Mouse (Mus musculus): ENCODE results near the gene Hesx1. TPM values are rescaled to one million over a fixed set of nuclear protein-coding genes. Genes with fewer than 3 reads are reported as not detected.

Hesx1 gene
- polyA plus RNA-seq, 1 experiment: not detected

GRCm38 (mm10) chr14:27037513-27037912 lies 43.3 kb downstream of the Hesx1 start:
- H3K27ac ChIP-seq (ENCODE audit: insufficient read depth, low read length): no peak overlapping the region

GRCm38 (mm10) chr14:27038783-27039182 lies 44.6 kb downstream of the Hesx1 start, which contains the start of gene Il17rd:
Il17rd (plus strand) TSS chr14:27038941.
- peak within 1 kb of the TSS; percentile 97 for H3K4me3 ChIP-seq (ENCODE audit: insufficient read depth, low read length)
- H3K4me1 ChIP-seq (ENCODE audit: control insufficient read depth, insufficient read depth, low read length): peaks cover 2% of the 10 kb centered on the region
- TF ChIP-seq CTCF (IDR thresholded peaks at IDR 0.05; ENCODE audit: borderline replicate concordance, insufficient read depth, low read length): no peak
- TF ChIP-seq POLR2A (IDR thresholded peaks at IDR 0.05; ENCODE audit: low read depth, low read length): peak; percentile 94
- 0 out of 2 replicates have a peak within 1 kb of the TSS, but pooled peaks have one; percentile 35 for H3K27ac ChIP-seq (ENCODE audit: insufficient read depth, low read length)

More at GRCm38 (mm10) chr14:27037513-27037912, 43.3 kb downstream of the Hesx1 start:
- Histone ChIP-seq H3K4me3 (ENCODE audit: insufficient read depth, low read length) (no peak overlapping the region), H3K4me1 (ENCODE audit: control insufficient read depth, insufficient read depth, low read length) (no peaks in the 10 kb centered on the region; the same call in 1 of the 2 replicates)
- TF ChIP-seq CTCF (IDR thresholded peaks at IDR 0.05; ENCODE audit: borderline replicate concordance, insufficient read depth, low read length) (no peak), POLR2A (IDR thresholded peaks at IDR 0.05; ENCODE audit: low read depth, low read length) (no peak)

GRCm38 (mm10) chr14:27039281-27040248 lies 45.3 kb downstream of the Hesx1 start:
- Histone ChIP-seq H3K4me1 (ENCODE audit: control insufficient read depth, insufficient read depth, low read length) (peaks cover 8% of the 10 kb centered on the region), H3K4me3 (ENCODE audit: insufficient read depth, low read length) (peak overlapping the region; percentile 97), H3K27ac (ENCODE audit: insufficient read depth, low read length) (0 out of 2 replicates have a peak overlapping the region, but pooled peaks have one; percentile 35)
- TF ChIP-seq POLR2A (IDR thresholded peaks at IDR 0.05; ENCODE audit: low read depth, low read length): peak; percentile 55
- TF ChIP-seq CTCF (IDR thresholded peaks at IDR 0.05; ENCODE audit: borderline replicate concordance, insufficient read depth, low read length): no peak

DNA sequence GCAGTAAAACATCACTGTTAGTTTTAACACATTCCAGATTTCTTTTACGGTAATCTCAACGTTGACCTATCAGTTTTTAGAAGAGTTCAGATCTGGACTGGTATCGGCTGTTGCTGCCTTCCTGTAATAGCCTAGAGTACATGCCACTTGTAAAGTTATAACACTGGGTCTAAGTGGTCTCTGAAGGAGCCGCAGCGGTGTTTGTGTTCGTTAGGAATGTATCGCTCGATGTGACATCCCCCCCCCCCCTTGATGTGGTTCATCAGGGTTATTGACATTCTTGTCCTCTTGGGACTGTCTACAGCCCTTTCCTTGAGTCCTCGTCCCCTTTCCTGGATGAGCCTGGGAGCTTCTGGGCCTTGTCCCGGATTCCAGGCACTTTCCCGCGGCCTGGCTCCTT lies 46.2 kb downstream of the Hesx1 start:
- Histone ChIP-seq H3K4me1 (ENCODE audit: control insufficient read depth, insufficient read depth, low read length) (peaks cover 13% of the 10 kb centered on the region), H3K27ac (ENCODE audit: insufficient read depth, low read length) (peak overlapping the region; percentile 20; the same call in 1 of the 2 replicates), H3K4me3 (ENCODE audit: insufficient read depth, low read length) (peak overlapping the region; percentile 97)
- TF ChIP-seq POLR2A (IDR thresholded peaks at IDR 0.05; ENCODE audit: low read depth, low read length): no peak
- TF ChIP-seq CTCF (IDR thresholded peaks at IDR 0.05; ENCODE audit: borderline replicate concordance, insufficient read depth, low read length): no peak

GRCm38 (mm10) chr14:27042280-27042983 lies 48.2 kb downstream of the Hesx1 start:
- Histone ChIP-seq H3K4me1 (ENCODE audit: control insufficient read depth, insufficient read depth, low read length) (peaks cover 17% of the 10 kb centered on the region), H3K27ac (ENCODE audit: insufficient read depth, low read length) (peak overlapping the region; percentile 72), H3K4me3 (ENCODE audit: insufficient read depth, low read length) (no peak overlapping the region)
- TF ChIP-seq CTCF (IDR thresholded peaks at IDR 0.05; ENCODE audit: borderline replicate concordance, insufficient read depth, low read length): no peak
- TF ChIP-seq POLR2A (IDR thresholded peaks at IDR 0.05; ENCODE audit: low read depth, low read length): no peak

- TF ChIP-seq POLR2A (IDR thresholded peaks at IDR 0.05; ENCODE audit: low read depth, low read length) (no peak), CTCF (IDR thresholded peaks at IDR 0.05; ENCODE audit: borderline replicate concordance, insufficient read depth, low read length) (no peak)
- Histone ChIP-seq H3K4me3 (ENCODE audit: insufficient read depth, low read length) (no peak overlapping the region), H3K27ac (ENCODE audit: insufficient read depth, low read length) (peak overlapping the region; percentile 72), H3K4me1 (ENCODE audit: control insufficient read depth, insufficient read depth, low read length) (peaks cover 21% of the 10 kb centered on the region)
Observed at GRCm38 (mm10) chr14:27043416-27043815, 49.2 kb downstream of the Hesx1 start.

DNA sequence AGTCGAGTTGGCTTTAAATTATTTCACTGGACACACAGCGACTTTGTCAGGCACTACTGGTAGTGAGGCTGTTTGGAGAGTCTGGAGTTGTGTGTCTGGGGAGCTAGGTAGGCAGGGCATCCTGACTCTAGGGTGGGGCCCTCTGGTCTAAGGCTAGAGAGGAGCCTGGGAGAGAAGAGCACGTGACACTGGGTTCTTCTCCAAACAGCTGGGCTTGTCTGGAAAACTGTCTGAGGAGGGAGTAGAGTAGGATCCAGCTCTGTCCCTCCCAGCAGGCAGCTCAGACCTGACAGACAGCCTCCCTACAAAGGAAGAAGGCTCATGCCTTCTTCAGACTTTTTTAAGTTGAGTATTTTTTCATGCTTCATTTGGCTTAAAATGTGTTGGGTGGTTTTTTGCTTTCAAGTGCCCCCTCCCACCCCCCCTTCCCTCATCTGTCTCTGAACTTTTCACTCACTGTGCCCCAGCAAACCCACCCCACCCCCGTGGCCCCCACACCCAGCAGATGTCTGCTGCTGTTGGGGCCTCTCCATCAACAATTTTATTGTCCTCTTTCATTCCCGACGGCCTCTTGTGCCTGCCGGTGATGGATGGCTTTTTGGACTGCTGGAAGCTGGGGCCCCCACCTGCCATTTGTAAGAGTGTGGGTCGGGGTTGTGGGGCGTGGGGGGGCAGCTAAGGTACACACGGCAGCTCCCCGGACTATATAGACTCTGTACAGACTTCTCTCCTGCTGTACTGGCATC lies 50.2 kb downstream of the Hesx1 start:
- Histone ChIP-seq H3K4me3 (ENCODE audit: insufficient read depth, low read length) (no peak overlapping the region), H3K4me1 (ENCODE audit: control insufficient read depth, insufficient read depth, low read length) (peaks cover 24% of the 10 kb centered on the region), H3K27ac (ENCODE audit: insufficient read depth, low read length) (peak overlapping the region; percentile 69)
- TF ChIP-seq POLR2A (IDR thresholded peaks at IDR 0.05; ENCODE audit: low read depth, low read length) (0 out of 2 replicates have a peak, but pooled peaks have one; percentile 33), CTCF (IDR thresholded peaks at IDR 0.05; ENCODE audit: borderline replicate concordance, insufficient read depth, low read length) (no peak)

GRCm38 (mm10) chr14:27044967-27045361 lies 50.7 kb downstream of the Hesx1 start:
- Histone ChIP-seq H3K27ac (ENCODE audit: insufficient read depth, low read length) (peak overlapping the region; percentile 69), H3K4me3 (ENCODE audit: insufficient read depth, low read length) (no peak overlapping the region), H3K4me1 (ENCODE audit: control insufficient read depth, insufficient read depth, low read length) (peaks cover 24% of the 10 kb centered on the region)
- no peak for TF ChIP-seq CTCF (IDR thresholded peaks at IDR 0.05; ENCODE audit: borderline replicate concordance, insufficient read depth, low read length)

Measured in embryonic fibroblast, embryonic 13.5 days (primary cell).